Mouse (Mus musculus) heart, embryonic 13.5 days (tissue): ENCODE measurements around the gene E330009J07Rik. TPM values are rescaled to one million over a fixed set of nuclear protein-coding genes. Genes with fewer than 3 reads are reported as not detected.

Experiments used
- ATAC-seq: fragments of 200-750 bp; cut with Nextera tagmentation; 2 replicates; pipeline ENCODE4 v1.8.0; 2017; ENCODE audit warnings: moderate TSS enrichment; ENCODE audit not compliant: insufficient number of reproducible peaks, low FRiP score, low TSS enrichment; ENCODE audit errors: extremely low read depth
- H3K27ac ChIP-seq: fragments of 300-500 bp; sonication (generic); replicated peaks from 2 replicates; pipeline ENCODE4 v1.5.1; 2015; ENCODE audit warnings: moderate library complexity, mild to moderate bottlenecking, inconsistent platforms
- H3K27me3 ChIP-seq: fragments of 300-500 bp; sonication (generic); replicated peaks from 2 replicates; pipeline ENCODE4 v1.6.1; 2015; ENCODE audit warnings: mild to moderate bottlenecking, inconsistent platforms
- H3K36me3 ChIP-seq: fragments of 300-500 bp; sonication (generic); 2 replicates; pipeline ENCODE4 v1.6.1; 2015; ENCODE audit warnings: mild to moderate bottlenecking, inconsistent platforms
- H3K4me1 ChIP-seq: fragments of 300-500 bp; sonication (generic); 2 replicates; pipeline ENCODE4 v1.6.1; 2015; ENCODE audit warnings: inconsistent platforms
- H3K4me2 ChIP-seq: fragments of 300-500 bp; sonication (generic); 2 replicates; pipeline ENCODE4 v1.6.1; 2015; ENCODE audit warnings: inconsistent platforms, mild to moderate bottlenecking, moderate library complexity
- H3K4me3 ChIP-seq: fragments of 300-500 bp; sonication (generic); 2 replicates; pipeline ENCODE4 v1.5.1; 2015; ENCODE audit warnings: moderate library complexity, mild to moderate bottlenecking, inconsistent platforms
- H3K9ac ChIP-seq: fragments of 300-500 bp; sonication (generic); 2 replicates; pipeline ENCODE4 v1.6.1; 2015; ENCODE audit warnings: inconsistent platforms, mild to moderate bottlenecking, moderate library complexity
- H3K9me3 ChIP-seq: fragments of 300-500 bp; sonication (generic); 2 replicates; pipeline ENCODE4 v1.6.1; 2016; ENCODE audit warnings: inconsistent platforms
- WGBS: fragments of 180-500 bp; shearing (Covaris S2); methylation state at CpG from one replicate; pipeline ENCODE4 v1.1.7; 2015; ENCODE audit warnings: mixed read lengths; 5-methylcytosine and 5-hydroxymethylcytosine counted together
- polyA plus RNA-seq: library from polyadenylated mRNA; unstranded; fragments of >200 nt; fragmentation: Nextera tagmentation; extraction: Ambion mirVana; gene quantifications from 2 replicates; pipeline ENCODE4 v1.2.1, GENCODE M21; 2015

E330009J07Rik gene
- polyA plus RNA-seq, 1 experiment from 2014 or later = 3.1 TPM

DNA sequence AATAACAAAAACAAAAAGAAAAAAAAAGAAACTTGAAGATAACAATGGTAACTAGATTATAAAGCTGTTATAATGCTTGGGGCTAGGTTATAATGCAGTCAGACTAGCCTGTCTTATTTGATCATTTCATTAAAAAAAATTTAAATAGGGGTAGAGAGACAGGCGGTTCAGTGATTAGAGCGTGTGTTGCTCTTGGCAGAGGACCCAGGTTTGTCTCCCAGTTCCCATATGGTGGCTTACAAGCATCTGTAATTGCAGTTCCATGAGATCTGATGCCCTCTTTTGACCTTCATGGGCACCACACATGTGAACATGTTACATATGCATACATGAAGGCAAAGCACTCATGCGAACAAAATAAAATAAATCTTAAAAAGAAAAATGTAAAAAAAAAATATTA lies 5.3 kb upstream of the E330009J07Rik start:
- no peak overlapping the region for H3K4me3 ChIP-seq

DNA sequence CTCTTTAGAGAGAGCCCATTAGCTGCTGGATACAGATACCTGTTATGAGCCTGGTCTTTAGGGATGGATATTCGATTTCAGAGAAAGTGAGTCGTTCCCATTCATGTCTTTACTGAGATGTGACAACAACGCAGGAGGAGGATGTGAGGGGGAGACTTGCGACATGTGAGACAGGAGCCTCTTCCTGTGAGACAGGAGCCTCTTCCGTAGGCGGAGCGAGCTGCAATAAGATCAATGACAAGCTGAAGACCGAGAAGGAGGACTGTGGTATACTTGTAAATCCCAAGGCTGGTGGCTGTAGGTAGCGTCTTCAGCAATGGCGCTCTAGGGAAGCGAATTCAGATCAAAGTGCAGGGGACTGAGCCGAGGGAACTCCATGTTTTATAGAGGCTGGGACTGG lies 3.8 kb upstream of the E330009J07Rik start:
- 27% methylated on average over 12 of the region's 12 CpGs for WGBS
- Histone ChIP-seq H3K27me3 (peaks cover 47% of the 10 kb centered on the region), H3K9me3 (no peaks in the 10 kb centered on the region), H3K4me3 (no peak overlapping the region), H3K9ac (no peak overlapping the region), H3K4me2 (no peak overlapping the region), H3K4me1 (peaks cover 7% of the 10 kb centered on the region; the same call in 1 of the 2 replicates), H3K27ac (no peak overlapping the region), H3K36me3 (no peaks in the 10 kb centered on the region)
- ATAC-seq = no peak

More for the DNA sequence above, 5.3 kb upstream of the E330009J07Rik start:
- H3K27me3 ChIP-seq = peaks cover 50% of the 10 kb centered on the region
- H3K9ac ChIP-seq = no peak overlapping the region
- H3K36me3 ChIP-seq = no peaks in the 10 kb centered on the region
- H3K9me3 ChIP-seq = no peaks in the 10 kb centered on the region
- H3K27ac ChIP-seq = no peak overlapping the region
- no peak overlapping the region for H3K4me2 ChIP-seq
- no peak for ATAC-seq
- H3K4me1 ChIP-seq = 0 out of 2 replicates have a peak, but pooled peaks cover 2% of the 10 kb centered on the region
- 70% methylated on average over 3 of the region's 3 CpGs for WGBS

- H3K27ac ChIP-seq = no peak within 1 kb of the TSS
- no peak within 1 kb of the TSS for H3K4me3 ChIP-seq
- WGBS = 63% methylated on average over 5 of the region's 5 CpGs
- peaks cover 10% of the 10 kb centered on the region; the same call in 1 of the 2 replicates for H3K4me1 ChIP-seq
- no peaks in the 10 kb centered on the region for H3K36me3 ChIP-seq
- H3K9ac ChIP-seq = no peak within 1 kb of the TSS
- no peaks in the 10 kb centered on the region for H3K9me3 ChIP-seq
- H3K27me3 ChIP-seq = peaks cover 52% of the 10 kb centered on the region
- no peak within 1 kb of the TSS for H3K4me2 ChIP-seq
- ATAC-seq = no peak
These were observed 3.0 kb upstream of the E330009J07Rik start, which contains the start of gene Wee2 for GRCm38 (mm10) chr6:40438936-40439335. Gene Wee2 (plus strand): TSS chr6:40439088.

DNA sequence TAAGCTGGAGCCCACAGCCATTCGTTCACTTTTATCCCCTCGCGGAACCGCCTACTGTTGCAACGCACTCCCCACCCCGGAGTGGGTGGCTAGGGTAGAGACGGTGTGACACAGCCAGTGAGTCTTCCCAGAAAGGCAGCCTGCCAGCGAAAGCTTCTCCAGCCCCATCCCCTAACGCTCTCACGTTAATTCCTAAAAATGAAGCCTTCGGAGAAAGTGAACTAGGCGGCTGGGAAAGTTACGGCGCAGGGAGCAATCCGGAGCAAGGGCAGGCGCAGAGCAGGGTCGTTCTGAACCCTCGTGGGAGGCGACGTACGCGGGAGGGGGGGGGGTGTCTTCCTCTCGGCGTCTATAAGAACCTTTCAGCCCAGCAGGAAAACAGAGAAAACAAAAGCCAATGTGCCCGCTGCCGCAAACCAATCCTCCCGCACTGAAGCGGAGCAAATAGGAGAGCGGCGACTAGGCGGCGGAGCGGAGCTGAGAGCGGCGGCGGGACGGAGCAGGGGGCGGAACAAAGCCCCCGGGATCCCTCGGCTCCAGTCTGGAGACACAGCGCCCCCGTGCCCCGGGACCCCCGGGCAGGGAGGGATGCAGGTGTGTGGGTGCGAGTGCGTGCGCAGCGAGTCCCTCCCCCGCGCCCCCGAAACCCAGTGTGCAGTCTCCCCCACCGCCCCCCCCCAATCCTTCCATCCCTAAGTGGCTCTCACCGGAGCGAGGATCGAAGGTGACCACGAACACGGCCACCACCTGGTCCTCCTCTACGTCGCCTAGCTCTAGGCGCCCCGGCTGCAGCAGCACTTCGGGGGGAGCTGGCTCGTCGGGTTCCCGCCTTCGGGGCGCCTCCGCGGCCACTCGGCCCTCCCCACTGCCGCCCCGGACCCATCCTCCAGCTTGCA lies 536 bp downstream of the E330009J07Rik start:
- Histone ChIP-seq H3K27ac (peak overlapping the region; percentile 32; the same call in 1 of the 2 replicates), H3K9me3 (no peaks in the 10 kb centered on the region), H3K4me2 (peak overlapping the region; percentile 87), H3K4me3 (peak overlapping the region; percentile 86), H3K27me3 (peaks cover 37% of the 10 kb centered on the region), H3K9ac (peak overlapping the region; percentile 90), H3K4me1 (peaks cover 10% of the 10 kb centered on the region; the same call in 1 of the 2 replicates), H3K36me3 (no peaks in the 10 kb centered on the region)
- peak; percentile 23; the same call in 1 of the 2 replicates for ATAC-seq
- WGBS = under 1% methylated on average over 69 of the region's 72 CpGs

- Histone ChIP-seq H3K4me1 (peaks cover 10% of the 10 kb centered on the region; the same call in 1 of the 2 replicates), H3K4me3 (peak overlapping the region; percentile 86), H3K4me2 (peak overlapping the region; percentile 87), H3K9me3 (no peaks in the 10 kb centered on the region), H3K27me3 (peaks cover 30% of the 10 kb centered on the region), H3K36me3 (no peaks in the 10 kb centered on the region), H3K27ac (no peak overlapping the region), H3K9ac (peak overlapping the region; percentile 90)
- WGBS = 16% methylated on average over 7 of the region's 7 CpGs
- ATAC-seq = no peak
These were observed 1.2 kb downstream of the E330009J07Rik start for GRCm38 (mm10) chr6:40434697-40435096.

GRCm38 (mm10) chr6:40432346-40433275 lies 3.3 kb downstream of the E330009J07Rik start:
- H3K4me3 ChIP-seq = no peak overlapping the region
- no peak overlapping the region for H3K27ac ChIP-seq
- 80% methylated on average over 17 of the region's 17 CpGs for WGBS
- H3K9ac ChIP-seq = no peak overlapping the region
- peaks cover 17% of the 10 kb centered on the region for H3K27me3 ChIP-seq
- H3K9me3 ChIP-seq = no peaks in the 10 kb centered on the region
- peaks cover 10% of the 10 kb centered on the region; the same call in 1 of the 2 replicates for H3K4me1 ChIP-seq
- ATAC-seq = no peak
- H3K36me3 ChIP-seq = no peaks in the 10 kb centered on the region
- H3K4me2 ChIP-seq = no peak overlapping the region

DNA sequence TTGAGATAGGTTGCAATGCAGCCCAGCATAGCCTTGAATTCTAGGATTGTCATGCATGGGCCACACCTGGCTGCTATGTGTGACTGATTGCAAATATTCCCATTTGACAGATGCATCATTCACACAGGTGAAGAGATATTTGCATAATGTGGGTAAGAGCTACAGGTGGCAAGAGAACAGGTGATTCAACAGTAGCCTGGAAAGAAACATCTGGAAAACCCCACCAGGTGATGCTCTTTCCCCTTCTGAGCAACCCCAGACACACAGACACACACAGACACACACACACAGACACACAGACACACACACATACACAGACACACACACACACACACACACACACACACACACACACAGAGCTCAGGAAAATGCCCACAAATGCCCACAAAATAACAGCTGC lies 4.1 kb downstream of the E330009J07Rik start:
- Histone ChIP-seq H3K27me3 (peaks cover 11% of the 10 kb centered on the region), H3K9ac (no peak overlapping the region), H3K4me3 (no peak overlapping the region), H3K36me3 (no peaks in the 10 kb centered on the region), H3K4me1 (peaks cover 10% of the 10 kb centered on the region; the same call in 1 of the 2 replicates), H3K27ac (no peak overlapping the region), H3K4me2 (no peak overlapping the region), H3K9me3 (no peaks in the 10 kb centered on the region)
- ATAC-seq = no peak

GRCm38 (mm10) chr6:40431356-40431755 lies 4.6 kb downstream of the E330009J07Rik start:
- 62% methylated on average over 4 of the region's 4 CpGs for WGBS

DNA sequence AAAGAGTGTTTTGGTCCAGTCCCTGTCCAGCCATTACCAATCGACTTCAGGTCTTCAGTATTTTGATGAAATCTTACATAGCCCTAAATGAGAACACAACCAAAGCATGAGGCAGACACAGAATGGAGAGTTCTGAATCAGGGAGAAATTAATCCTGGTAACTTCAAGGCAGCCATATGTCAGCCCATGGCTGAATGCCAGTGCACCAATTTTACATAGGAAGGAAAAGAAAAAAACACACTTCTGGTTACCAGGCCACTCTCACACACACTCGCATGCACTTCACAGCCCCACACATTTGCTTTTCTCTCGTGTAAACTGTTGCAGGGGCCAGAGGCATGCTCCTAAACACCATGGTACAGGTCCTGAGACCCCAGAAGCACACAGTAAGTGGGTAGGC lies 5.1 kb downstream of the E330009J07Rik start:
- WGBS = 66% methylated on average over 3 of the region's 3 CpGs

More at GRCm38 (mm10) chr6:40431356-40431755, 4.6 kb downstream of the E330009J07Rik start:
- Histone ChIP-seq H3K9ac (no peak overlapping the region), H3K36me3 (no peaks in the 10 kb centered on the region), H3K9me3 (no peaks in the 10 kb centered on the region), H3K27ac (no peak overlapping the region), H3K27me3 (peaks cover 11% of the 10 kb centered on the region), H3K4me1 (peaks cover 9% of the 10 kb centered on the region; the same call in 1 of the 2 replicates), H3K4me2 (no peak overlapping the region), H3K4me3 (no peak overlapping the region)
- no peak for ATAC-seq

DNA sequence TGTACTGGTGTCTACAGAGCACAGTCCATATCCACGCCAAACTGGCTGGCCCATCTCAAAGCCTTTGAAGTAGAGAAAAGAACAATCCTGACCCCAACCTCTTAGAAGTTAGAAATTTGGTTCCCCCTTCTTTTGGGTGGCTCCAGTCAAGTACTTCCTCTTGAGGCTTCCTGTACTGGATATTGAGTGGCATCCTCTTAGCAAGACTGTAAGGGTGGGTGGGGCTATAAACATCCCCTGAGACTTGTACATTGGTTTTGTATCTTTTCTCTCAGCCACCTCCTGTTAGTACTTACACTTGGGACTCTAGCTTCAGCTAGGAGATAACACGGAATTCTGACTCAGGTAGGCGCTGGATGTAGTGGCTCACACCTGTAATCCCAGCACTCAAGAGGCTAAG lies 5.7 kb downstream of the E330009J07Rik start:
- 74% methylated on average over 3 of the region's 3 CpGs for WGBS
- H3K27ac ChIP-seq = no peak overlapping the region
- peaks cover 6% of the 10 kb centered on the region; the same call in 1 of the 2 replicates for H3K4me1 ChIP-seq
- no peaks in the 10 kb centered on the region for H3K36me3 ChIP-seq
- peaks cover 11% of the 10 kb centered on the region for H3K27me3 ChIP-seq
- no peak overlapping the region for H3K4me2 ChIP-seq
- no peak overlapping the region for H3K9ac ChIP-seq
- no peak for ATAC-seq
- no peaks in the 10 kb centered on the region for H3K9me3 ChIP-seq
- H3K4me3 ChIP-seq = no peak overlapping the region

More for the DNA sequence above, 5.1 kb downstream of the E330009J07Rik start:
- Histone ChIP-seq H3K9ac (no peak overlapping the region), H3K36me3 (no peaks in the 10 kb centered on the region), H3K27ac (no peak overlapping the region), H3K4me2 (no peak overlapping the region), H3K4me1 (peaks cover 6% of the 10 kb centered on the region; the same call in 1 of the 2 replicates), H3K27me3 (peaks cover 11% of the 10 kb centered on the region), H3K9me3 (no peaks in the 10 kb centered on the region), H3K4me3 (no peak overlapping the region)
- no peak for ATAC-seq

DNA sequence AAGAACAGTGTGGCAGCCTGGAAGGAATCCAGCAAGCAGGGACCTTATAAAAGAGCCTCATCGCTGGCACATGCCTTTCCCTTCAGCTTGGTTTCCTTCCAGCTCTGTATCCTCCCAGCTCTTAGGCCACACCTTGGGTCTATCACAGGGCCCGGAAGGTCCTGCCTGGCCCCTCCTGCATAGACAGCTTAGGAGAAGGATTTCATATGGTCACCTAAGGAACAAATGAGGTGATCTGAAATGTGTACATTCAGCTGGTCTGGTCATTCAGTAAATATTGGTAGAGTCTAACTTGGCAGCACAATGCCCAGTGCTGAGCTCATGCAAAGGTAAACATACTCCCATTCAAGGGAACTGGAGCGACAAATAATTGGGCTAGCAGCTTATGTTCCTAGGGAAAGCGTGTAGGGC lies 6.4 kb downstream of the E330009J07Rik start:
- ATAC-seq = no peak
- Histone ChIP-seq H3K9ac (no peak overlapping the region), H3K4me1 (peaks cover under 1% of the 10 kb centered on the region; the same call in 1 of the 2 replicates), H3K9me3 (no peaks in the 10 kb centered on the region), H3K36me3 (no peaks in the 10 kb centered on the region), H3K27me3 (peaks cover 10% of the 10 kb centered on the region), H3K4me3 (no peak overlapping the region), H3K4me2 (no peak overlapping the region), H3K27ac (no peak overlapping the region)
- 69% methylated on average over 4 of the region's 4 CpGs for WGBS
